Mouse (Mus musculus) heart, embryonic 11.5 days (tissue): ENCODE results near the gene Mgat1. TPM values are rescaled to one million over a fixed set of nuclear protein-coding genes. Genes with fewer than 3 reads are reported as not detected.

ENCODE experiments used
- ATAC-seq: fragments of 200-750 bp; cut with Nextera tagmentation; replicated peaks from 2 replicates; pipeline ENCODE4 v1.8.0; 2017; ENCODE audit warnings: moderate library complexity; ENCODE audit not compliant: insufficient number of reproducible peaks, low FRiP score, low TSS enrichment
- H3K27ac ChIP-seq: fragments of 300-500 bp; sonication (generic); 2 replicates; pipeline ENCODE4 v1.5.1; 2014; ENCODE audit warnings: mild to moderate bottlenecking, low read depth, low read length
- H3K27me3 ChIP-seq: fragments of 300-500 bp; sonication (generic); 2 replicates; pipeline ENCODE4 v1.6.1; 2014; ENCODE audit warnings: mild to moderate bottlenecking, low read length, mixed read lengths; ENCODE audit not compliant: control insufficient read depth, insufficient read depth
- H3K36me3 ChIP-seq: fragments of 300-500 bp; sonication (generic); 2 replicates; pipeline ENCODE4 v1.6.1; 2014; ENCODE audit warnings: mild to moderate bottlenecking, low read length, moderate library complexity, mixed read lengths; ENCODE audit not compliant: control insufficient read depth, insufficient read depth
- H3K4me1 ChIP-seq: fragments of 300-500 bp; sonication (generic); 2 replicates; pipeline ENCODE4 v1.6.1; 2014; ENCODE audit warnings: low read length; ENCODE audit not compliant: control insufficient read depth, insufficient read depth
- H3K4me2 ChIP-seq: fragments of 300-500 bp; sonication (generic); 2 replicates; pipeline ENCODE4 v1.6.1; 2014; ENCODE audit warnings: mild to moderate bottlenecking, moderate library complexity
- H3K4me3 ChIP-seq: fragments of 300-500 bp; sonication (generic); 2 replicates; pipeline ENCODE4 v1.5.1; 2014; ENCODE audit warnings: low read depth, low read length
- H3K9ac ChIP-seq: fragments of 300-500 bp; sonication (generic); 2 replicates; pipeline ENCODE4 v1.6.1; 2014; ENCODE audit warnings: mild to moderate bottlenecking, low read depth, low read length, moderate library complexity
- H3K9me3 ChIP-seq: fragments of 300-500 bp; sonication (generic); replicated peaks from 2 replicates; pipeline ENCODE4 v1.6.1; 2016; ENCODE audit warnings: low read length; ENCODE audit not compliant: control insufficient read depth
- WGBS: fragments of 180-500 bp; shearing (Covaris S2); extraction: QIAGEN DNeasy Blood & Tissue Kit; methylation state at CpG from one replicate; pipeline ENCODE4 v1.1.7; 2014; ENCODE audit not compliant: insufficient replicate concordance; 5-methylcytosine and 5-hydroxymethylcytosine counted together
- polyA plus RNA-seq: library from polyadenylated mRNA; unstranded; fragments of >200 nt; fragmentation: Nextera tagmentation; extraction: Ambion mirVana; gene quantifications from 2 replicates; pipeline ENCODE4 v1.2.1, GENCODE M21; 2014

Mgat1 gene
- polyA plus RNA-seq, 1 experiment from 2014 or later: 32.9 TPM

DNA sequence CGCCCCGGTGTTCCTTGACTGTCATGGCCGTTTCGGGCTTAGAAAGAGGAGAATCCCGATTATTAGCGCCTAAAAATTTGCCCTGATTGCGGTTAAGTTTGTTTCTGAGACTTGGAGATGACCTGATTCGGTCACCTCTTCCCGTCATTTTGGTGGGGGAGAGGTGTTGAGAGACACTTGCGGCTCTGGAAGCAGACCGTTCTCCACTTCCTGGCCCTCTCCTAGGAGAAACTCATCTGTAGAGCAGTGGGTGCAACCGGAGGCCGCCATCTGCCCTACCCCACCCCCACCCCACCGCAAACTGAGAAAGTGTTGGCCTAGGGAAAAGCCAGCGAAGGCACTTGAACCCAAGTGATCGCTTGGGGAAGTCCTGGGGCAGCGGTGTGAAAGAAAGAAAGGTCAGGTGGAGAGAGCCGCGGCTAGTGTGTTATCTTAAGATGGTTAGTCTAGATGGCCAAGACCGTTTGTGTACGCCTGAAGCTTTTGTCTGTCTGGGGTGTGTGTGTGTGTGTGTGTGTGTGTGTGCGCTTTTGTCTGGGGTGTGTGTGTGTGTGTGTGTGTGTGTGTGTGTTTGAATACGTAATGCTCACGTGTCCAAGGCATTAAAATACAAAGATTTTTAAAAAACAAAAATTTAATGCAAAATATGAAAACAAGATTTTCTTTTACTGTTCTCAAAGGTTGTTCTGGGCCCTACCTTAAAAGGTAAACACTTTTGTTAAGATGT, 40.1 kb upstream of the Mgat1 start:
- Histone ChIP-seq H3K36me3 (peaks cover 2% of the 10 kb centered on the region; the same call in 1 of the 2 replicates), H3K9me3 (no peaks in the 10 kb centered on the region), H3K27me3 (no peaks in the 10 kb centered on the region), H3K4me2 (peak overlapping the region; percentile 80), H3K4me3 (peak overlapping the region; percentile 94), H3K9ac (peak overlapping the region; percentile 99), H3K27ac (peak overlapping the region; percentile 100), H3K4me1 (peaks cover 12% of the 10 kb centered on the region)
- 1% methylated on average over 24 of the region's 24 CpGs for WGBS
- peak; percentile 76 for ATAC-seq

DNA sequence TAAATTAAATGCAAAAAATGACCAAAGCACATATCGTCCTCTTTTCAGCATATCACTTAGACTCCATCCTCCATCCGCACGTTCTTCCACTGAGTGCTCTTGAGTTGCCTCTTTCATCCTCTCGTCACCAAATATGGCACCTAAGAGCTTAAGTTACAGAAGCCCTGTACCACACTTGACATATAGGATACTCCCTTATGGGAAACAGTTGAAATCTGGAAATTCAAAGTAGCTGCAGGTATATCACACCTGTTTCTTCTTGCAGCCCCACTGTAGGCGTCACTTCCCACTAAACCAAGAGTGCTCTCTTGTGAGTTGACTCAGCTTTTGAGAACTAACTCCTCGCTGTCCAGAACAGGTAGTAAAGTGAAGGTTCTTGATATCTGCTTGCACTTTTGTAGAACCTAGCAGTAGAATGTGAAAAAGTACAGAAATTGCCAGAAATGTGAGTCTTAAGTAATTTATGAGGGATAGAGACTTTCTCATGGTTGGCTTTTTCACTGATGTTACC, 38.9 kb upstream of the Mgat1 start:
- no peak for ATAC-seq
- no peaks in the 10 kb centered on the region for H3K9me3 ChIP-seq
- peaks cover 2% of the 10 kb centered on the region; the same call in 1 of the 2 replicates for H3K36me3 ChIP-seq
- no peak overlapping the region for H3K9ac ChIP-seq
- H3K27me3 ChIP-seq: no peaks in the 10 kb centered on the region
- H3K4me2 ChIP-seq: peak overlapping the region; percentile 80
- H3K27ac ChIP-seq: no peak overlapping the region
- peak overlapping the region; percentile 94; the same call in 1 of the 2 replicates for H3K4me3 ChIP-seq
- H3K4me1 ChIP-seq: peaks cover 12% of the 10 kb centered on the region
- 79% methylated on average over 6 of the region's 6 CpGs for WGBS

DNA sequence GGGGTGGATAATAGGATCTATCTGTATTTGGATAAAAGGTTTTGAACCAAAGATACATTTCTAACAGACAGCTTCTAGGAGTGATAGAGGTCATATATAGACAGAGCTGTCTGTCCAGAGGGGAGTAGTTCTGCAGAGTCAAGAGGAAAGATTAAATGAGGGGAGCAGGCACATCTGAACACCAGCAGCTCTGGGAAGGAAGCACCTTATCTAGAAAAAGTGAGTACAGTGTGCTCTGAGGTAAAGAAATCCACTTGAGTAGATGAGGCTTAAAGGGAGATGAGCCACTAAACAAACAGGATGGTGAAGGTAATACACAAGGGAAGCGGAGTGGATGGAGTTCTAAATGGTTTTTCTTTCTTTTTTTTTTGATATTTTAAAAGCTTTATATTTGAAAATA, 36.5 kb upstream of the Mgat1 start:
- no peak overlapping the region for H3K4me3 ChIP-seq
- 97% methylated on average over 1 of the region's 1 CpGs for WGBS

DNA sequence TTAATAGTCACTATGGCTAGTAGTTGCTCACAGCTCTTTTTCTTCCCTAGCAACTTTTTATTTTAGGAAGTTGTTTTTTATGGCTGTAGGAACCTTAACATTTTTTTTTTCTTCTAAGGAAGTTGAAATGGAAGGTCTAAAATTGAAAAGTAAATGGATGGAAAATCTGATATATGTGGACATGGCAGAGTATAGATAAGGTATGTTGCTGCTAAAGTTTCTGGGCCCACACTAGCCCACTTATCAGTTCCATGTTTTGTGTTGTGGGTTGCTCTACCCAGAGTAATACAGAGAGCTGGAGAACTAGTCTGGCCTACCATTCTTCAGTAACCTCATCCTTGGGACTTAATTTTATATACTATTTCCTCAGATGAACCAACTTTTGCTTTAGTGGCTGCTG, 31.4 kb upstream of the Mgat1 start:
- H3K9ac ChIP-seq: no peak overlapping the region
- H3K36me3 ChIP-seq: peaks cover 27% of the 10 kb centered on the region

More for the DNA sequence above, 36.5 kb upstream of the Mgat1 start:
- Histone ChIP-seq H3K36me3 (peaks cover 2% of the 10 kb centered on the region; the same call in 1 of the 2 replicates), H3K4me1 (peaks cover 7% of the 10 kb centered on the region; the same call in 1 of the 2 replicates), H3K9ac (no peak overlapping the region), H3K9me3 (no peaks in the 10 kb centered on the region), H3K27me3 (no peaks in the 10 kb centered on the region), H3K4me2 (no peak overlapping the region), H3K27ac (no peak overlapping the region)
- ATAC-seq: no peak

DNA sequence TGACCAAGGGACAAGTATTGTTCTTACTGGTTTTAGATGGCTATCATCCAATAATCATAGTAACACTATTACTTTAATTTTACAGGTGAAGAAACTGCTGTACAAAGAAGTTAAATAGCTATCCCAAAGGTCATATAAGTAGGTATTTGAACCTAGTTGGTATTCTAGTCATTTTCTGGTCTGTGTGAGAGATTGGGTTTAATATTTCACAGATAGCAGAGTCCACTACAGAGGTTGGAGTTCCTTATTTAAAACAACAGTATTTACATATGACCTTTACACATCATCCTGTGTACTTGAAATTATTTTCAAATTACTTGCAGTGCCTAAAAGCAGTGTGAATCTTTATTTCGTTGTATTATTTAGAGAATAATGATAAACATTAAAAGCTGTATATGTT, 30.5 kb upstream of the Mgat1 start:
- H3K9me3 ChIP-seq: no peaks in the 10 kb centered on the region
- no peaks in the 10 kb centered on the region for H3K4me1 ChIP-seq
- no peak overlapping the region for H3K9ac ChIP-seq
- H3K4me3 ChIP-seq: no peak overlapping the region
- peaks cover 27% of the 10 kb centered on the region for H3K36me3 ChIP-seq
- no peak for ATAC-seq
- whole genome bisulfite sequencing: 90% methylated on average over 1 of the region's 1 CpGs
- H3K27ac ChIP-seq: no peak overlapping the region
- H3K4me2 ChIP-seq: no peak overlapping the region
- no peaks in the 10 kb centered on the region for H3K27me3 ChIP-seq

More for the DNA sequence above, 31.4 kb upstream of the Mgat1 start:
- Histone ChIP-seq H3K4me1 (no peaks in the 10 kb centered on the region), H3K4me2 (no peak overlapping the region), H3K27ac (no peak overlapping the region), H3K27me3 (no peaks in the 10 kb centered on the region), H3K4me3 (no peak overlapping the region), H3K9me3 (no peaks in the 10 kb centered on the region)
- ATAC-seq: no peak

DNA sequence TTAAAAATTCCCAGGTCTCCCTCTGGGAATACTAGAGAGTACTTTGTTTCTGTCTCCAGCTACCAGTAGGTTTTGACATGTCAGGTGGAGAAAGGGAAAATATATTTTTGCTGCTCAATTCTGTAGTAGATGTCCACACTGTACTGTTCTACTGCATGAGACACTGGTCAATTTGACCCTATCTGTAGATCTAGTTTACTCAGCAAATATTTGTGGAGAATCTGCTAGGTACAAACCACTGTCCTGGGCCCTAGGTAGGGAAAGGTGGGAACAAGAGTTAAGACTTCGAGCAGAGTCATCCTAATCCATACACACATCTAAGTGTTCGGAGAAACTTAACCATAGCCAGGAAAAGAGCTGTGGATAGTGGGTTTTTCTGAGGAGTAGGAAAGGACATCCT, 24.7 kb upstream of the Mgat1 start:
- Histone ChIP-seq H3K27ac (no peak overlapping the region), H3K9me3 (no peaks in the 10 kb centered on the region), H3K4me1 (no peaks in the 10 kb centered on the region), H3K4me3 (no peak overlapping the region), H3K9ac (no peak overlapping the region), H3K27me3 (no peaks in the 10 kb centered on the region), H3K4me2 (no peak overlapping the region), H3K36me3 (peaks cover 21% of the 10 kb centered on the region)
- no peak for ATAC-seq
- WGBS: 93% methylated on average over 2 of the region's 2 CpGs

DNA sequence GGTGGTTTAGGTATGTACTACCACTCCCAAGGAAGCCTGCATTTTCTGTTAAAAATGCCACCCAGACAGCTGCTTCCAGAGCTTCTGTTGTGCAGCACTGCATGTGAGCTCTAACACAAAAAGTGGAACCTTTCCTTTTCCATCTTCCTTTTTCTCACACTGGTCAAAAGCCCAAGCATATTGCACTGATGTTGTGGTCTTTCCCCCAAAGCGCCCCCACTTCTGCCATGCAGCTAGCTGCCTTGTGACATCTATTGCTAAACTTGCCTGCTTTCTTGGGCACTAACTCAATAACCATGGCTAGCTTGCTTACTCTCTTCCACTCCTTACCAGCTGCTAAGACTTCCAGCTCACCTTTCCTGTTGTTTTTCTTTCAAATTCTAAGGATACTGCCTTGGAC, 19.5 kb upstream of the Mgat1 start:
- H3K9me3 ChIP-seq: no peaks in the 10 kb centered on the region
- no peak for ATAC-seq
- no peak overlapping the region for H3K4me2 ChIP-seq
- H3K27ac ChIP-seq: no peak overlapping the region
- H3K4me1 ChIP-seq: no peaks in the 10 kb centered on the region
- H3K27me3 ChIP-seq: no peaks in the 10 kb centered on the region
- no peaks in the 10 kb centered on the region for H3K36me3 ChIP-seq
- 70% methylated on average over 1 of the region's 1 CpGs for WGBS
- no peak overlapping the region for H3K4me3 ChIP-seq
- H3K9ac ChIP-seq: no peak overlapping the region

DNA sequence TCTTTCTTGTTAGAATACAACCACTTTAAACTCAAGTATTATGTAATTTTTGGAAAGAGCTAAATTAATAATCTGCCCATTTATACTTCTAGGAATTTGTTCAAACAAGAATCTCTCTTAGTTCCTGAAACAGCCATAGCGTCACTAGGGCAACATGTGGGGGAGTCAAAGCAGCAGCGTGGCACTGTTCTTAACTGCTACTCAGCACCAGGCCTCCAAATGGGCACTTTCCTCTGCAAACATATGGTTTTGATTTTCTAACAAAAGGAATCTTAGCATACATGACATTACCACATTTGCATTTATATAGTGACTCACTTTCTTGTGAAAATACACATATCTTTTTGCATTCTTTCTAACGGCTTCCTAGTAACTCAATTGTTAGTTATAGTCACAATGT, 11.2 kb upstream of the Mgat1 start:
- no peak overlapping the region for H3K9ac ChIP-seq
- no peaks in the 10 kb centered on the region for H3K9me3 ChIP-seq
- ATAC-seq: no peak
- H3K4me3 ChIP-seq: no peak overlapping the region
- H3K4me1 ChIP-seq: no peaks in the 10 kb centered on the region
- no peaks in the 10 kb centered on the region for H3K36me3 ChIP-seq
- WGBS: 71% methylated on average over 3 of the region's 3 CpGs
- no peak overlapping the region for H3K4me2 ChIP-seq
- H3K27me3 ChIP-seq: no peaks in the 10 kb centered on the region
- H3K27ac ChIP-seq: no peak overlapping the region
